Mouse (Mus musculus): ENCODE data around the gene Akr1b7. TPM values are rescaled to one million over a fixed set of nuclear protein-coding genes. Genes with fewer than 3 reads are reported as not detected.
"Not testable (repeated sequence)": the region's sequence is repeated elsewhere in the genome, so short reads cannot be mapped to it uniquely, and the experiment has no call there.

Akr1b7 gene
- polyA plus RNA-seq (2015; fragmentation: Nextera tagmentation; extraction: Ambion mirVana) = 61.8 and 160 TPM in 2 replicates

- Histone ChIP-seq H3K36me3 (no peaks in the 10 kb centered on the region), H3K27me3 (no peaks in the 10 kb centered on the region), H3K9ac (no peak within 1 kb of the TSS), H3K4me1 (peaks cover 5% of the 10 kb centered on the region; the same call in 1 of the 2 replicates), H3K4me2 (no peak within 1 kb of the TSS), H3K4me3 (replicated peaks) (no peak within 1 kb of the TSS), H3K27ac (no peak within 1 kb of the TSS), H3K9me3 (replicated peaks) (no peaks in the 10 kb centered on the region)
- no peak for ATAC-seq (replicated peaks; ENCODE audit: low FRiP score)
- WGBS = 31% methylated on average over 6 of the region's 6 CpGs
Observed at GRCm38 (mm10) chr6:34412023-34412422, at the start of gene Akr1b7. Gene Akr1b7, plus strand, starts transcription at chr6:34412334.

- no peaks in the 10 kb centered on the region; the same call in 1 of the 2 replicates for H3K36me3 ChIP-seq
- no peak overlapping the region for H3K27ac ChIP-seq
- 85% methylated on average over 12 of the region's 12 CpGs for WGBS
- no peaks in the 10 kb centered on the region for H3K9me3 ChIP-seq (replicated peaks)
- H3K4me2 ChIP-seq = no peak overlapping the region
- no peaks in the 10 kb centered on the region for H3K27me3 ChIP-seq
- no peak for ATAC-seq (replicated peaks; ENCODE audit: low FRiP score)
- no peak overlapping the region for H3K4me3 ChIP-seq (replicated peaks)
- H3K4me1 ChIP-seq = peaks cover 3% of the 10 kb centered on the region; the same call in 1 of the 2 replicates
- no peak overlapping the region for H3K9ac ChIP-seq
Observed at GRCm38 (mm10) chr6:34364217-34365136, 47.7 kb upstream of the Akr1b7 start.

- Histone ChIP-seq H3K27me3 (no peaks in the 10 kb centered on the region), H3K36me3 (no peaks in the 10 kb centered on the region; the same call in 1 of the 2 replicates), H3K4me3 (replicated peaks) (no peak overlapping the region), H3K9ac (no peak overlapping the region), H3K27ac (no peak overlapping the region), H3K9me3 (replicated peaks) (no peaks in the 10 kb centered on the region), H3K4me2 (no peak overlapping the region), H3K4me1 (peaks cover 6% of the 10 kb centered on the region; the same call in 1 of the 2 replicates)
- no peak for ATAC-seq (replicated peaks; ENCODE audit: low FRiP score)
- WGBS = 68% methylated on average over 9 of the region's 9 CpGs
Observed at GRCm38 (mm10) chr6:34367998-34368397, 44.1 kb upstream of the Akr1b7 start.

GRCm38 (mm10) chr6:34370081-34370480 lies 42.1 kb upstream of the Akr1b7 start:
- Histone ChIP-seq H3K27ac (no peak overlapping the region), H3K4me3 (replicated peaks) (no peak overlapping the region), H3K9me3 (replicated peaks) (no peaks in the 10 kb centered on the region), H3K4me1 (peaks cover 6% of the 10 kb centered on the region; the same call in 1 of the 2 replicates), H3K4me2 (no peak overlapping the region), H3K9ac (no peak overlapping the region), H3K27me3 (no peaks in the 10 kb centered on the region), H3K36me3 (no peaks in the 10 kb centered on the region)
- no peak for ATAC-seq (replicated peaks; ENCODE audit: low FRiP score)
- 82% methylated on average over 8 of the region's 8 CpGs for WGBS

GRCm38 (mm10) chr6:34371700-34372351 lies 40.3 kb upstream of the Akr1b7 start:
- peak overlapping the region; percentile 43 for H3K4me2 ChIP-seq
- peaks cover 6% of the 10 kb centered on the region; the same call in 1 of the 2 replicates for H3K4me1 ChIP-seq
- no peak for ATAC-seq (replicated peaks; ENCODE audit: low FRiP score)
- H3K27me3 ChIP-seq = no peaks in the 10 kb centered on the region
- no peaks in the 10 kb centered on the region for H3K36me3 ChIP-seq
- H3K4me3 ChIP-seq (replicated peaks) = peak overlapping the region; percentile 10
- no peak overlapping the region for H3K9ac ChIP-seq
- H3K9me3 ChIP-seq (replicated peaks) = no peaks in the 10 kb centered on the region
- H3K27ac ChIP-seq = no peak overlapping the region
- WGBS = 27% methylated on average over 18 of the region's 18 CpGs

GRCm38 (mm10) chr6:34373841-34374240 lies 38.3 kb upstream of the Akr1b7 start:
- Histone ChIP-seq H3K9ac (no peak overlapping the region), H3K36me3 (no peaks in the 10 kb centered on the region), H3K4me2 (no peak overlapping the region), H3K27me3 (no peaks in the 10 kb centered on the region), H3K4me3 (replicated peaks) (no peak overlapping the region), H3K27ac (no peak overlapping the region), H3K4me1 (peaks cover 2% of the 10 kb centered on the region; the same call in 1 of the 2 replicates), H3K9me3 (replicated peaks) (no peaks in the 10 kb centered on the region)
- ATAC-seq (replicated peaks; ENCODE audit: low FRiP score) = no peak
- 81% methylated on average over 7 of the region's 7 CpGs for WGBS

- H3K9me3 ChIP-seq (replicated peaks); H3K9ac ChIP-seq; H3K4me2 ChIP-seq; H3K27ac ChIP-seq; ATAC-seq (replicated peaks; ENCODE audit: low FRiP score); H3K4me3 ChIP-seq (replicated peaks); H3K36me3 ChIP-seq; H3K27me3 ChIP-seq; H3K4me1 ChIP-seq: not testable (repeated sequence)
- 74% methylated on average over 5 of the region's 5 CpGs for WGBS
Observed at GRCm38 (mm10) chr6:34375888-34376287, 36.2 kb upstream of the Akr1b7 start.

GRCm38 (mm10) chr6:34383401-34383800 lies 28.7 kb upstream of the Akr1b7 start:
- WGBS = 51% methylated on average over 8 of the region's 8 CpGs
- Histone ChIP-seq H3K36me3 (peaks cover 9% of the 10 kb centered on the region; the same call in 1 of the 2 replicates), H3K27me3 (no peaks in the 10 kb centered on the region), H3K4me1 (peaks cover 16% of the 10 kb centered on the region; the same call in 1 of the 2 replicates), H3K9me3 (replicated peaks) (no peaks in the 10 kb centered on the region), H3K4me3 (replicated peaks) (no peak overlapping the region), H3K9ac (no peak overlapping the region), H3K4me2 (peak overlapping the region; percentile 72), H3K27ac (no peak overlapping the region)
- ATAC-seq (replicated peaks; ENCODE audit: low FRiP score) = no peak; the same call in 1 of the 2 replicates

GRCm38 (mm10) chr6:34384110-34384661 lies 27.9 kb upstream of the Akr1b7 start, which contains the start of gene Akr1b10:
Gene Akr1b10, plus strand, starts transcription at chr6:34384218.
- ATAC-seq (replicated peaks; ENCODE audit: low FRiP score) = peak; percentile 85
- H3K36me3 ChIP-seq = peaks cover 17% of the 10 kb centered on the region; the same call in 1 of the 2 replicates
- peak within 1 kb of the TSS; percentile 59 for H3K9ac ChIP-seq
- under 1% methylated on average over 17 of the region's 17 CpGs for WGBS
- peak within 1 kb of the TSS; percentile 80 for H3K27ac ChIP-seq
- no peaks in the 10 kb centered on the region for H3K27me3 ChIP-seq
- no peaks in the 10 kb centered on the region for H3K9me3 ChIP-seq (replicated peaks)
- peak within 1 kb of the TSS; percentile 72 for H3K4me2 ChIP-seq
- H3K4me1 ChIP-seq = peaks cover 16% of the 10 kb centered on the region; the same call in 1 of the 2 replicates
- peak within 1 kb of the TSS; percentile 65 for H3K4me3 ChIP-seq (replicated peaks)

- Histone ChIP-seq H3K4me2 (peak overlapping the region; percentile 72), H3K9me3 (replicated peaks) (no peaks in the 10 kb centered on the region), H3K27me3 (no peaks in the 10 kb centered on the region), H3K4me3 (replicated peaks) (peak overlapping the region; percentile 65), H3K4me1 (peaks cover 16% of the 10 kb centered on the region; the same call in 1 of the 2 replicates), H3K9ac (peak overlapping the region; percentile 59), H3K27ac (peak overlapping the region; percentile 80), H3K36me3 (peaks cover 23% of the 10 kb centered on the region)
- WGBS = 2% methylated on average over 13 of the region's 13 CpGs
- peak; percentile 86 for ATAC-seq (replicated peaks; ENCODE audit: low FRiP score)
Observed at GRCm38 (mm10) chr6:34384701-34385370, 27.3 kb upstream of the Akr1b7 start.

GRCm38 (mm10) chr6:34388420-34389156 lies 23.5 kb upstream of the Akr1b7 start:
- Histone ChIP-seq H3K4me1 (peaks cover 14% of the 10 kb centered on the region; the same call in 1 of the 2 replicates), H3K4me2 (no peak overlapping the region), H3K9me3 (replicated peaks) (no peaks in the 10 kb centered on the region), H3K27ac (no peak overlapping the region), H3K9ac (no peak overlapping the region), H3K27me3 (no peaks in the 10 kb centered on the region), H3K4me3 (replicated peaks) (no peak overlapping the region), H3K36me3 (peaks cover 57% of the 10 kb centered on the region)
- ATAC-seq (replicated peaks; ENCODE audit: low FRiP score) = no peak
- 87% methylated on average over 4 of the region's 4 CpGs for WGBS

Data from kidney, embryonic 15.5 days (tissue).